Mouse (Mus musculus) forebrain, embryonic 13.5 days (tissue): ENCODE data around the gene Kntc1. TPM values are rescaled to one million over a fixed set of nuclear protein-coding genes. Genes with fewer than 3 reads are reported as not detected.
"Not testable (repeated sequence)": the region's sequence is repeated elsewhere in the genome, so short reads cannot be mapped to it uniquely, and the experiment has no call there.

Experiments
- ATAC-seq: fragments of 200-750 bp; cut with Nextera tagmentation; 2 replicates; pipeline ENCODE4 v1.8.0; 2017
- H3K27ac ChIP-seq: fragments of 300-500 bp; sonication (generic); 2 replicates; pipeline ENCODE4 v1.5.1; 2015; ENCODE audit warnings: inconsistent platforms, mild to moderate bottlenecking, moderate library complexity
- H3K27me3 ChIP-seq: fragments of 300-500 bp; sonication (generic); 2 replicates; pipeline ENCODE4 v1.6.1; 2015; ENCODE audit warnings: mild to moderate bottlenecking, inconsistent platforms
- H3K36me3 ChIP-seq: fragments of 300-500 bp; sonication (generic); 2 replicates; pipeline ENCODE4 v1.6.1; 2015; ENCODE audit warnings: mild to moderate bottlenecking, inconsistent platforms; ENCODE audit not compliant: poor library complexity, severe bottlenecking
- H3K4me1 ChIP-seq: fragments of 300-500 bp; sonication (generic); 2 replicates; pipeline ENCODE4 v1.6.1; 2015; ENCODE audit warnings: inconsistent platforms
- H3K4me2 ChIP-seq: fragments of 300-500 bp; sonication (generic); 2 replicates; pipeline ENCODE4 v1.6.1; 2015; ENCODE audit warnings: inconsistent platforms, mild to moderate bottlenecking, moderate library complexity
- H3K4me3 ChIP-seq: fragments of 300-500 bp; sonication (generic); 2 replicates; pipeline ENCODE4 v1.5.1; 2015; ENCODE audit warnings: mild to moderate bottlenecking, inconsistent platforms
- H3K9ac ChIP-seq: fragments of 300-500 bp; sonication (generic); 2 replicates; pipeline ENCODE4 v1.6.1; 2015; ENCODE audit warnings: mild to moderate bottlenecking, inconsistent platforms
- H3K9me3 ChIP-seq: fragments of 300-500 bp; sonication (generic); replicated peaks from 2 replicates; pipeline ENCODE4 v1.6.1; 2016; ENCODE audit warnings: inconsistent platforms
- WGBS: fragments of 180-500 bp; shearing (Covaris S2); methylation state at CpG from one replicate; pipeline ENCODE4 v1.1.7; 2015; 5-methylcytosine and 5-hydroxymethylcytosine counted together
- polyA plus RNA-seq: library from polyadenylated mRNA; unstranded; fragments of >200 nt; fragmentation: Nextera tagmentation; extraction: Ambion mirVana; gene quantifications from 2 replicates; pipeline ENCODE4 v1.2.1, GENCODE M21; 2015

The Kntc1 gene
- polyA plus RNA-seq, 1 experiment from 2014 or later = 28.1 TPM

DNA sequence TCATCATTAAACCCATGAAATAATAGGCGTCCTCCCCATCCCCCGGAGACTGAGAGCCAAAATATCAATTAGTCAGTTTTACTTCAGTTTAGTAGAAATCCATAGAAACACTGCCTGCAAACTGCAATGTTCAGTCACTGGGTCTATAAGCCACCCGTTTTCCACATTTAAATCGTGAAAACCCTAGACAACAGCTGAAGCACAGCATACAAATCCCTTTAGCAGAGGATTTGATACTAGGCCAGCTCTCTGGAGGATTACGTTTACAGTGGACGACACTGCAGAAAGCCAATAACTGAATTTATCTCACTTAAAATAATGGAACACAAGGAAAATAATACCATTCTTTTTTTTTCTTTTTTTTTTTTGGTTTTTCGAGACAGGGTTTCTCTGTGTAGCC is 1.9 kb upstream of the Kntc1 start:
- Histone ChIP-seq H3K4me2 (peak overlapping the region; percentile 83), H3K27ac (no peak overlapping the region), H3K9ac (peak overlapping the region; percentile 77), H3K4me3 (peak overlapping the region; percentile 74), H3K36me3 (peaks cover 22% of the 10 kb centered on the region), H3K9me3 (no peaks in the 10 kb centered on the region), H3K27me3 (no peaks in the 10 kb centered on the region), H3K4me1 (peaks cover 37% of the 10 kb centered on the region)
- WGBS = 26% methylated on average over 7 of the region's 7 CpGs
- no peak for ATAC-seq

DNA sequence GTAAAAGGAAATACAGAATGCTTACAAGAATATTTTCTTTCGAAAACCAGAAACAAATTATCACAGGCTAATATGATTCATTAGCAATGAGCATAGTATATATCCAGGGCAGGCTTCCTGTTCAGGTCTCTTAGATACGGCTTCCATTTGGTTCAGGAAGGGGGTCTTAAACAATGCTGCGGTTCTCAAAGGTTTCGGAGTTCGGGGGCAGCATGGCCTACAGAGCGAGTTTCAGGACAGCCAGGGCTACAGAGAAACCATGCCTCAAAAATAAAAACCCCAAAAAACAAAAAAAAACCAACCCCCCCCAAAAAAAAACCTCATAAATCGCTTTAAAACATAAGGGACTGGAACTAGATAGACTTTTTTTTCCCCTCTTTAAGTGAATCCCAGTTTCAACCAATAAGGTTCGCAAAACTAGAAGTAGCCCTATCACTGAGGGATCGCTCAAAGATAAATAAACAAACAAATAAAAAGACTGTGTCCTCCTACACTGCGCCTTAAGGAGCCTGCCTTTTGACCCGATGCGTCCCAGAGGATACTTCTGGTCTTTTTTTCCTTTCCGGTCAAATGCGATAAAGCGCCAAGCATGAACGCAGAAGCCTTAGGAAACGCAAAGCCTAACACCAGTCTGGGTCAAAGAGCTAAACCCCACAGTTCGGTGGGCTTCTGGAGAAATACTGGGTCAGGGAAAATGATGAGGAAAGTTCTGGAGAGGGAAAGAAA is 1.0 kb upstream of the Kntc1 start:
- peaks cover 14% of the 10 kb centered on the region for H3K36me3 ChIP-seq
- under 1% methylated on average over 18 of the region's 18 CpGs for WGBS
- H3K4me3 ChIP-seq = peak overlapping the region; percentile 74
- H3K27ac ChIP-seq = peak overlapping the region; percentile 98
- peak overlapping the region; percentile 77 for H3K9ac ChIP-seq
- H3K4me1 ChIP-seq = peaks cover 37% of the 10 kb centered on the region
- no peak; the same call in none of the 2 replicates for ATAC-seq
- H3K4me2 ChIP-seq = peak overlapping the region; percentile 83
- H3K9me3 ChIP-seq = no peaks in the 10 kb centered on the region
- H3K27me3 ChIP-seq = no peaks in the 10 kb centered on the region

DNA sequence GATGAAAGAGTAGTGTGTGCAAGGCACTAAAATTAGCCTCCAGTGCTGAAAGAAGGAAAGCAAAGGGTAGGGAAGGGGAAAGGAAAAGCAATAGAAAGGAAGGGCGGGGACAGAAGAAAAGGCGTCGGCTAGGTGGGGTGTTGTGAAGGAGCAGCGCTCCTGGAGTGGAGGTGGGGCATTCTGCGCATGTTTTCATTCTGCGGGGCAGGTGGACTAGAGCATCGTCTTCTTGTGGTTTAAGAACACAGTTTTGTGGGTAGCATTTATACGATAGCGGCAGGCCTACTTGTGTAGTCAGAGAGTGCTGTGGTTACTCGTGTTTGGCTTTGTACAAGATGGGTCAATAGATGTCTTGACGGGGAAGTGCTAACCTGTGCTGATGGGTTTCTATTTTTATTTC is 16.0 kb downstream of the Kntc1 start:
- Histone ChIP-seq H3K4me1 (no peaks in the 10 kb centered on the region), H3K9ac (no peak overlapping the region), H3K4me2 (no peak overlapping the region), H3K36me3 (peaks cover 78% of the 10 kb centered on the region), H3K27me3 (no peaks in the 10 kb centered on the region), H3K4me3 (no peak overlapping the region), H3K27ac (no peak overlapping the region), H3K9me3 (no peaks in the 10 kb centered on the region)
- no peak for ATAC-seq
- 97% methylated on average over 11 of the region's 11 CpGs for WGBS

DNA sequence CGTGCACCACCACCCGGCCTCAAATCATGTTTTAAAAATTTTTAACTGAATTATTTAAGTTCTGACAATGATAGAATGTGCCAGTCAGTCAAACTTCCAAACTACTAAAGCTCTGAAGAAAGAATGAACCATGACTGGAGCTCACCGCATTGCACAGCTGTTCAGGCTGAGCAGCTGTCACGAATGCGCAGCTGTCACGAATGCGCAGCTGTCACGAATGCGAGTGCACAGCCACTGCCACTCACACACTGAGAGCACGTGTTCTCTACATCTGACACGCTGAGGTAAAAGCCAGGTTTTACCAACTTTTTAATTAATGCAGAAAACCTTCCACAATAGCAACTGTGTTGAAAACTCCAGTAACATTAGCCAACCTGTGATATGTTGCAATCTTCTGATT is 16.9 kb downstream of the Kntc1 start:
- H3K4me3 ChIP-seq, H3K27me3 ChIP-seq, ATAC-seq, H3K4me2 ChIP-seq, H3K9ac ChIP-seq, H3K9me3 ChIP-seq, H3K27ac ChIP-seq, H3K4me1 ChIP-seq: not testable (repeated sequence)
- 96% methylated on average over 11 of the region's 11 CpGs for WGBS
- peaks cover 79% of the 10 kb centered on the region for H3K36me3 ChIP-seq

DNA sequence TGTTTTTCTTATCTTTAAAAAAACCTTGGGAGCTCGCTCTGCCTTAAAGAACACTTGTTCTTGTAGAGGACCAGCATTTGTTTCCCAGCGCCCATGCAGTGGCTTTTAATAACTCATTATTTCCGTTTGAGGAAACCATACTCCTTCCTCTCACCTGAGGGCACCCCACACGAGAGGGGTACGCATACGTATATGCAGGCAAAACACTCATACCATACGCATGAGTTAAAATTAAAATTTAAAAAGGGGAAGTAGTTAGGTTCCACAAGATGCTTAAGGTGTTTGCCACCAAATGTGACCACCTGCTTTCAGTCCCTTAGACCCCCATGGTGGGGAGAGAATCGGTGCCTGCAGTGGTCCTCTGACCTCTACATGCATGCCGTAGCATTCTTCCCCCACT is 23.9 kb downstream of the Kntc1 start:
- Histone ChIP-seq H3K4me2 (no peak overlapping the region), H3K4me1 (no peaks in the 10 kb centered on the region), H3K9me3 (no peaks in the 10 kb centered on the region), H3K36me3 (peaks cover 78% of the 10 kb centered on the region), H3K27ac (no peak overlapping the region), H3K27me3 (no peaks in the 10 kb centered on the region), H3K4me3 (no peak overlapping the region), H3K9ac (no peak overlapping the region)
- no peak for ATAC-seq
- 95% methylated on average over 9 of the region's 9 CpGs for WGBS

DNA sequence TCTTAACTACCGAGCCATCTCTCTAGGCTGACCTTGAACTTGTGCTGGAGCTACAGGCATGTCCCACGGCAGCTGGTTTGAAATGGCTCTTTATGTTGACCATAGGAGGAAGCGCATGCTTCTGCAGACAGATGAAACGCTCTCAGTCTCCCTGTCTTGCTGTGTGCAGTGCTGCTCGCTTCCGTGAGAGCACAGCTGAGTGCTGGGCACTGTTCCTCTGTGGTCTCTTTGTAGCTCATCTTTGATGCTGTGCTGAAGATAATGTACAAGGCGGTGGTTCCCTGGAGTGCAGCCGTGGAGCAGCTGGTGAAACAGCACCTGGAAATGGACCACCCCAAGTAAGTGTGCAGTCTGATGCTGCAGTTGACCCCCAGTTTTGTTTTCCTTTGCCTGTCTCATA is 31.2 kb downstream of the Kntc1 start:
- H3K4me1 ChIP-seq = no peaks in the 10 kb centered on the region
- WGBS = 95% methylated on average over 8 of the region's 8 CpGs
- no peak overlapping the region for H3K4me3 ChIP-seq
- no peak overlapping the region for H3K9ac ChIP-seq
- ATAC-seq = no peak
- no peak overlapping the region for H3K27ac ChIP-seq
- H3K4me2 ChIP-seq = no peak overlapping the region
- peaks cover 94% of the 10 kb centered on the region for H3K36me3 ChIP-seq
- H3K9me3 ChIP-seq = no peaks in the 10 kb centered on the region
- no peaks in the 10 kb centered on the region for H3K27me3 ChIP-seq

DNA sequence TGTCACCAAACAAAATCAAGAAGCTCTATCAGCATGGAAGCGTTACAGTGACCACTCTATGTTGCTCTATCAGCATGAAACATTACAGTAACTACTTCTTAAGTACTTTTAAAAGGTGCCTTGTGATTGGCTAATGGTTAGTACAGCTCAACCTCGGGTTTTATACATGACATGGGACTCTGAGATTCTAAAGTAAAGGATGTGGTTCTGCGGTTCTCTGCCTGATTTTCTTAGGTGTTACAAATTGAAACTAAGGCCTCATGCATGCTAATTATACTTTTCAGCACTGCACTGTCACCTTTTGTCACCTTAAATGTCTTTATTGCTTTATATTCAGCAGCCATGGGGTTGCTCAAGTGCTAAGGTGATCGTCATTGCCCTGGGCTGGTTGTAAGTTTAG is 32.3 kb downstream of the Kntc1 start:
- ATAC-seq = no peak
- H3K4me1 ChIP-seq = no peaks in the 10 kb centered on the region
- H3K36me3 ChIP-seq = peaks cover 93% of the 10 kb centered on the region
- no peak overlapping the region for H3K4me3 ChIP-seq
- H3K9me3 ChIP-seq = no peaks in the 10 kb centered on the region
- no peak overlapping the region for H3K4me2 ChIP-seq
- H3K9ac ChIP-seq = no peak overlapping the region
- WGBS = 91% methylated on average over 4 of the region's 4 CpGs
- no peaks in the 10 kb centered on the region for H3K27me3 ChIP-seq
- no peak overlapping the region for H3K27ac ChIP-seq

DNA sequence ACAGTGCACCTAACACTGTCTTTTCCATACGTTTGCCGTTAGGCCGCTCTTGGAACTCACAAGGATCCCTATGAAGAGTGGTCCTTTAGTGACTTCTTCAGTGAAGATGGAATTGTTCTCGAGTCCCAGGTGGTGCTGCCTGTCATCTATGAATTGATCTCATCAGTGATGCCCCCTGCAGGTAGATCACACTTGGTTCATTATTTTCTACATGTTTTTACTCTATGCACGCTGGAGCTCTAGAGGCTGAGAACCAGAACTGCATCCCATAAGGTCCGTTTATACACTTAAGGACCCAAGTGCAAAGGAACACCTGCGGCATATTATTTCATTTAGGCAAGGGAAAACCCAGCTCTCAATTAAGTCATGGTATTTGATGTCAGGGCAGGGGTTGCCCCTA is 39.5 kb downstream of the Kntc1 start:
- Histone ChIP-seq H3K4me1 (no peaks in the 10 kb centered on the region), H3K4me2 (no peak overlapping the region), H3K4me3 (no peak overlapping the region), H3K27me3 (no peaks in the 10 kb centered on the region), H3K27ac (no peak overlapping the region), H3K9me3 (no peaks in the 10 kb centered on the region), H3K36me3 (peaks cover 88% of the 10 kb centered on the region), H3K9ac (no peak overlapping the region)
- ATAC-seq = no peak
- 90% methylated on average over 7 of the region's 7 CpGs for WGBS

DNA sequence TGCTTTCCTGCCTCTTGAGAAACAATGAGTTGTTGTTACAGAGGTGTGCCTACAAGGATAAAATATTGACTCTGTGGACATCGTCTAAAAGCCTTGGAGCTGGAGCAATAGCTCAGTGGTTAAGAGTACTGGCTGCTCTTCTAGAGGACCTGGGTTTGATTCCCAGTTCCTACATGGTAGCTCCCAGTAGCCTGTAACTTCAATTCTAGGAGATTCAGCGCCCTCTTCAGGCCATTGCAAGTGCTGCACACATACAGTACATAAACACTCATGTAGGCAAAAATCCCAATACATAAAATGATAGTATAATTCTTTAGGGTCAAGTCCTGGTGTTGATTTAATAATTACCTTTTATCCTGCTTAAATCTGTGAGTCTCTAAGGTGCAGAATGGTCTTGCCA is 43.6 kb downstream of the Kntc1 start:
- H3K27me3 ChIP-seq = no peaks in the 10 kb centered on the region
- WGBS = 77% methylated on average over 2 of the region's 2 CpGs
- H3K9me3 ChIP-seq = no peaks in the 10 kb centered on the region
- H3K27ac ChIP-seq = no peak overlapping the region
- no peak for ATAC-seq
- no peak overlapping the region for H3K4me3 ChIP-seq
- H3K9ac ChIP-seq = no peak overlapping the region
- no peak overlapping the region for H3K4me2 ChIP-seq
- H3K36me3 ChIP-seq = peaks cover 89% of the 10 kb centered on the region
- H3K4me1 ChIP-seq = no peaks in the 10 kb centered on the region

DNA sequence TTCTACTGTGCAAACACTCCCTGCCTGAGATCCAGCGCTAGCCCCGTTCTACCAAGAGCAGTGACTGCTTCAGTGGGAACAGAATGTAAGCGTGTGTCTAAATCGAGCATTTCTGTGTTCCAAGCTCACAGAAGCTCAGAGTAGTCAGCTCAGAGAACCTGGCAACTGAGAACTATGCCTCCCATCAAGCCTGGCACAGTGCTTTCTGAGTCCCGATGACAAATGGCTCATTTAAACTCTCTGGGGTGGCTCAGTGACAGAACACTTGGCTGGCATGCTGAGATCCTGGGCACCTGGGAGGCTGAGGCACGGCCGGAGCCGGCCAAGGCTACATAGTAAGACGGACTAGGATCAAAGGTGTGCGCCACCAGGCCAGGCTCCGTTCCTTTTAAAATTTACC is 56.8 kb downstream of the Kntc1 start:
- no peak for ATAC-seq
- Histone ChIP-seq H3K36me3 (peaks cover 84% of the 10 kb centered on the region), H3K9ac (no peak overlapping the region), H3K4me2 (no peak overlapping the region), H3K27ac (no peak overlapping the region), H3K4me3 (no peak overlapping the region), H3K27me3 (no peaks in the 10 kb centered on the region), H3K9me3 (no peaks in the 10 kb centered on the region), H3K4me1 (no peaks in the 10 kb centered on the region)
- WGBS = 92% methylated on average over 11 of the region's 11 CpGs

DNA sequence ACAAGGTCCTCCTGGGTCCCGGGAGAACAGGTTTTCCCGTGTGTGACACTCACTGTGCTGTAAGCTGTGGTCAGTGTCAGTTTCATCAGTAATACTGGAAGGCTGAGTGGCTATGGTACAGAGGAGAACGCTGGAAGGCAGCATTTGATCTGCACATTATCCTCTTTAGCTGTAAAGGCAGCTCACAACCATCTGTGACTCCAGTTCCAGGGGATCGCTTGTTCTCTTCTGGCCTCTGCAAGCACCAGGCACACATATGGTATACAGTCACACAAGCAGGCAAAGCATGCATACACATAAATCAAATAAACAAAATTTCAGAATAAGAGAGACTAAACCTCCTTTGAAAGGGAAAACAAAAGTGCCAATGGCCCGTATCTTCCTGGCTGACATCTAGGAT is 59.0 kb downstream of the Kntc1 start:
- H3K27me3 ChIP-seq = no peaks in the 10 kb centered on the region
- peaks cover 83% of the 10 kb centered on the region for H3K36me3 ChIP-seq
- no peaks in the 10 kb centered on the region for H3K4me1 ChIP-seq
- ATAC-seq = no peak
- 92% methylated on average over 5 of the region's 5 CpGs for WGBS
- H3K27ac ChIP-seq = no peak overlapping the region
- no peaks in the 10 kb centered on the region for H3K9me3 ChIP-seq
- H3K9ac ChIP-seq = no peak overlapping the region
- no peak overlapping the region for H3K4me3 ChIP-seq
- H3K4me2 ChIP-seq = no peak overlapping the region

DNA sequence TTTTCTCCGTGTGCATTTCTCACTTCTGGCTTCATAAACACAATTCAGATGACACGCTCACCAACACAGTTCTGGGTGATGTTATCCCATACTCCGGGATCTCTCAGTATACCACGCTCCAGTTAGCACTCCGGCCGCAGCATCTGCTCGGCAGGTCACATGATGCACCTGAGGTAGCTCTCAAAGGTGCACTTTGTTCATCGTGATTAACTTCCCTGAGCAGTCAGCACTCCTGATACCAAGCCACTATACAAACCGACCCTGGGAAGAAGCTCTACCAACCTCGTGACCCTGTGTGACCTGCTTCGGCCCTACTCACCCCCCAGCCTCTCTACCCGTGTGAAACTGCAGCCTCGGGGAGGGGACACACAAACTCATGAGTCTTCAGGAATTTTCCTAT is 59.6 kb downstream of the Kntc1 start:
- WGBS = 93% methylated on average over 13 of the region's 13 CpGs
- Histone ChIP-seq H3K27me3 (no peaks in the 10 kb centered on the region), H3K27ac (no peak overlapping the region), H3K4me3 (no peak overlapping the region), H3K4me2 (no peak overlapping the region), H3K9me3 (no peaks in the 10 kb centered on the region), H3K4me1 (no peaks in the 10 kb centered on the region), H3K36me3 (peaks cover 82% of the 10 kb centered on the region), H3K9ac (no peak overlapping the region)
- no peak for ATAC-seq

DNA sequence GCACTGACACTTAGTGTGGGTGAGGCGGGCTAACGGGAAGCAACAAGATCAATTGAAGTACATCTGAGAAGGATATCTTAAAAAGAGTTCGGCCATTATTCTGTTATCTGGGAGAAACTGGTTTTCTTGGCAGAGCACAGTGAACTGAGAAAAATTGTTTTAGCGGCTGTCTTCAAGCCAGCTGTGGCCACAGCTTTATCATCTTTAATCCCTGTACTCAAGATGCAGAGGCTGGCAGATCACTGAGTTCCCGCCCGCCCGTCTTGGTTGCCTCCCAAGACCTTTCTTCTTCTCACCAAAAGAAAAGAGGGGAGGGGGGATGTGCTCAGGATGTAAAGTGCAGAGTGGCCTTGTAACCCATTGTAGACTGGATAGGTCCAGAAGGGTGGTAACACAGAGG is 67.4 kb downstream of the Kntc1 start:
- Histone ChIP-seq H3K36me3 (peaks cover 82% of the 10 kb centered on the region), H3K4me2 (no peak overlapping the region), H3K9ac (no peak overlapping the region), H3K9me3 (no peaks in the 10 kb centered on the region), H3K4me1 (no peaks in the 10 kb centered on the region), H3K27me3 (no peaks in the 10 kb centered on the region), H3K4me3 (no peak overlapping the region), H3K27ac (no peak overlapping the region)
- 85% methylated on average over 7 of the region's 7 CpGs for WGBS
- no peak for ATAC-seq
